ENCODE assay signal across 11 mouse cellular contexts in the genomic region with DNA sequence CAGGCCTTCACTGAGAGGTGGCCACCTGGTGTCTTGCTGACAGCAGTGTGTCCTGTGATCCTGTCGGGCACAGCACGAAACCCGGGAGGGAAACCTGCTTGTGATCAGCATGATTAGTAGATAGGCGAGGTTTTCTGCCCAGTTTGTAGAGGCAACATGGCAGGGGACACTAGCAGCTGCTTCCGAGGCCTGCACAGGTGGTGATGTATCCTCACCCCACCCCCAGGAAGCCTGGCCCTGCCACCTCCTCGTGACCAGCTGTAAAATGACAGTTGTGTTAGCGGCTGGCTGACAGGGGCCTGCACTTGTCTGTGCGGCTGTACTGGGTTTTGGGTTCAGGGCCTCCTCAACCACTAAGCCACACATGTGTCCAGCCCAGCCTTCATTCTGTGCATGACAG. TPM values are rescaled to one million over a fixed set of nuclear protein-coding genes. Genes with fewer than 3 reads are reported as not detected.
DNase-seq lines count a peak whose midpoint lies in the region; ATAC-seq and TF ChIP-seq lines count a peak whose summit lies in the region.
"Had no signal": no experiment of that assay in that cellular context is flagged by ENCODE, and none has a peak within 500 bp of the region (broad histone marks: within the 10 kb centered on the region; RNA-seq: fewer than 3 reads in every experiment).

No protein-coding gene starts in this region.

- H3K27ac ChIP-seq in hindbrain, embryonic 12.5 days = no peak overlapping the region
- no peak overlapping the region for H3K27ac ChIP-seq in hindbrain, embryonic 11.5 days (ENCODE audit: low read depth, low read length)
- H3K27ac ChIP-seq in brown adipose tissue, adult 24 weeks (replicated peaks; ENCODE audit: low read depth, low read length) = no peak overlapping the region
- no peak overlapping the region for H3K27ac ChIP-seq in limb, embryonic 14.5 days (replicated peaks; ENCODE audit: low read depth, low read length)

- H3K9ac ChIP-seq in hindbrain, embryonic 12.5 days = peak overlapping the region; percentile 8; the same call in 1 of the 2 replicates
- H3K9ac ChIP-seq in hindbrain, embryonic 11.5 days (ENCODE audit: low read depth, low read length) = no peak overlapping the region
- H3K9ac ChIP-seq in limb, embryonic 14.5 days (ENCODE audit: low read depth, low read length, severe bottlenecking) = 0 out of 2 replicates have a peak overlapping the region, but pooled peaks have one; percentile 47

- peak overlapping the region; percentile 27; the same call in 1 of the 2 replicates for H3K4me2 ChIP-seq in hindbrain, embryonic 12.5 days (replicated peaks)
- no peak overlapping the region for H3K4me2 ChIP-seq in hindbrain, embryonic 11.5 days (replicated peaks; ENCODE audit: low read depth, low read length)
- peak overlapping the region; percentile 48 for H3K4me2 ChIP-seq in limb, embryonic 14.5 days (replicated peaks; ENCODE audit: low read depth, low read length, severe bottlenecking)

- WGBS in hindbrain, embryonic 12.5 days = 72% methylated on average over 8 of the region's 8 CpGs
- WGBS in hindbrain, embryonic 11.5 days = 72% methylated on average over 8 of the region's 8 CpGs
- WGBS in limb, embryonic 14.5 days = 49% methylated on average over 8 of the region's 8 CpGs

- no peaks in the 10 kb centered on the region for H3K9me3 ChIP-seq in hindbrain, embryonic 12.5 days (replicated peaks)
- H3K9me3 ChIP-seq in hindbrain, embryonic 11.5 days (ENCODE audit: control insufficient read depth, low read length) = no peaks in the 10 kb centered on the region
- no peaks in the 10 kb centered on the region for H3K9me3 ChIP-seq in limb, embryonic 14.5 days (ENCODE audit: control insufficient read depth, low read length)

- DNase-seq in hindbrain, embryonic 11.5 days (ENCODE audit: low spot score) = no peak
- peak; percentile 53 for DNase-seq in 3134 (ENCODE audit: extremely low read depth, insufficient read length, low spot score)
- DNase-seq in limb, embryonic 14.5 days (ENCODE audit: low spot score) = no peak
- no peak for DNase-seq in cerebellum, adult 9-10 months
- no peak for DNase-seq in layer of hippocampus, adult 9-11 months
- DNase-seq: cerebellum, adult 11-12 months; lung, postnatal 10 days had no signal

- ATAC-seq in hindbrain, embryonic 12.5 days (ENCODE audit: low FRiP score) = no peak
- no peak for ATAC-seq in hindbrain, embryonic 11.5 days (ENCODE audit: low FRiP score)
- no peak for ATAC-seq in limb, embryonic 14.5 days (ENCODE audit: low FRiP score, low read depth)
- no peak for ATAC-seq in megakaryocyte progenitor cell, adult 5-6 weeks (replicated peaks; ENCODE audit: poor library complexity)
- ATAC-seq: hindbrain, embryonic 16.5 days had no signal

- no peaks in the 10 kb centered on the region for H3K36me3 ChIP-seq in hindbrain, embryonic 12.5 days
- no peaks in the 10 kb centered on the region for H3K36me3 ChIP-seq in hindbrain, embryonic 11.5 days (ENCODE audit: control insufficient read depth, insufficient read depth, low read length)
- no peaks in the 10 kb centered on the region for H3K36me3 ChIP-seq in limb, embryonic 14.5 days (ENCODE audit: control insufficient read depth, insufficient read depth, low read length)

- no peak for TF ChIP-seq POLR2A in limb, embryonic 14.5 days (IDR thresholded peaks at IDR 0.05; ENCODE audit: borderline replicate concordance, extremely low read depth, insufficient read depth, insufficient read length)

- H3K4me3 ChIP-seq in hindbrain, embryonic 12.5 days = no peak overlapping the region
- H3K4me3 ChIP-seq in hindbrain, embryonic 11.5 days (ENCODE audit: low read depth, low read length) = no peak overlapping the region
- peak overlapping the region; percentile 19 for H3K4me3 ChIP-seq in brown adipose tissue, adult 24 weeks (ENCODE audit: insufficient read depth, low read depth, low read length)
- peak overlapping the region; percentile 37; the same call in 1 of the 2 replicates for H3K4me3 ChIP-seq in limb, embryonic 14.5 days (replicated peaks; ENCODE audit: low read length)

- H3K4me1 ChIP-seq in hindbrain, embryonic 12.5 days = peaks cover 39% of the 10 kb centered on the region
- H3K4me1 ChIP-seq in hindbrain, embryonic 11.5 days (replicated peaks; ENCODE audit: control insufficient read depth, insufficient read depth, low read length) = peaks cover 2% of the 10 kb centered on the region; the same call in 1 of the 2 replicates
- peaks cover 8% of the 10 kb centered on the region; the same call in 1 of the 2 replicates for H3K4me1 ChIP-seq in brown adipose tissue, adult 24 weeks (ENCODE audit: control insufficient read depth, insufficient read depth, insufficient read length, low read length)
- peaks cover 41% of the 10 kb centered on the region for H3K4me1 ChIP-seq in limb, embryonic 14.5 days (ENCODE audit: control insufficient read depth, insufficient read depth, low read length)

- no peaks in the 10 kb centered on the region; the same call in 1 of the 2 replicates for H3K27me3 ChIP-seq in hindbrain, embryonic 12.5 days
- H3K27me3 ChIP-seq in hindbrain, embryonic 11.5 days (ENCODE audit: control insufficient read depth, insufficient read depth, low read length) = no peaks in the 10 kb centered on the region
- H3K27me3 ChIP-seq in limb, embryonic 14.5 days (ENCODE audit: control insufficient read depth, insufficient read depth, low read length) = no peaks in the 10 kb centered on the region

RNA-seq across cellular contexts. Expression of a gene that starts 34.4 kb away (rescaled TPM):
- 165 and 179 TPM in 2 replicates for polyA plus RNA-seq in hindbrain, embryonic 12.5 days (2016; fragmentation: Nextera tagmentation; extraction: Ambion mirVana)
- 126 and 141 TPM in 2 replicates for polyA plus RNA-seq in hindbrain, embryonic 11.5 days (2014; fragmentation: Nextera tagmentation; extraction: Ambion mirVana)
- 65.5 and 118 TPM in 2 replicates for polyA plus RNA-seq in brown adipose tissue, adult 24 weeks (2012; ENCODE audit: insufficient read depth, insufficient read length, missing spikeins)
- 76.5 and 78.7 TPM in 2 replicates for polyA plus RNA-seq in limb, embryonic 14.5 days (2012; rRNA removed)
- 125 and 136 TPM in 2 replicates for polyA plus RNA-seq in limb, embryonic 14.5 days (2014; fragmentation: Nextera tagmentation; extraction: Ambion mirVana)
- total RNA-seq in megakaryocyte progenitor cell, adult 5-6 weeks (2015) = 73.7 and 81.7 TPM in 2 replicates
- total RNA-seq in megakaryocyte progenitor cell, adult 5-6 weeks (2017) = 140 and 159 TPM in 2 replicates

Comparison
In these comparisons a context has a peak if more than half of its experiments do, and no peak if none do; other contexts are left out.
1. H3K4me3 ChIP-seq: peak in brown adipose tissue, adult 24 weeks (single experiment) and limb, embryonic 14.5 days (single experiment); none in hindbrain, embryonic 12.5 days (single experiment) and hindbrain, embryonic 11.5 days (single experiment).